Mouse (Mus musculus): ENCODE measurements around the gene Zdhhc7.

The Zdhhc7 gene

GRCm38 (mm10) chr8:120066226-120066625 is 35.1 kb downstream of the Zdhhc7 start:
- no peak for DNase-seq

GRCm38 (mm10) chr8:120065611-120066010 is 35.7 kb downstream of the Zdhhc7 start:
- DNase-seq, result no peak

- no peak for DNase-seq
Observed at GRCm38 (mm10) chr8:120063326-120063725, 38.0 kb downstream of the Zdhhc7 start.

GRCm38 (mm10) chr8:120062742-120063141 is 38.5 kb downstream of the Zdhhc7 start:
- DNase-seq, result no peak

- no peak for DNase-seq
Observed at GRCm38 (mm10) chr8:120057078-120057477, 44.2 kb downstream of the Zdhhc7 start.

DNA sequence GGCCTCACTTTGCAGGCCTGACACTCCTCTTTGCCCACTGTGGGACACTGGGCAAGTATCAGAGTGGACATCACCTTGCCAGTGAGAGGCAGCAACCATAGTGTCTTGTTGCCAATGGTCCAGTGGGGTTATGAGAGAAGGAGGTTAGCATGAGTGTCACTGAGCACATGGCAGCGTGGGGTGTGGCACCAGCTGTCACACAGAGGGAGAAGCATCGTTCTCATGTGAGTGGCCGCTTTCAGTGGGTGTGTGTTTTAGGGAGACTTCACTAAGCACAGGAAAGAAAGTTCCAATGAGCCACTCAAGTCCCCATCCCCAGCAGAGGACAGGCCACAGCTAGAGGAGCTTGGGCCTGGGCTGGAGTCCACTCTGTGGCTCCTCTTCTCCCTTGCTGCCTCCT is 46.4 kb downstream of the Zdhhc7 start:
- no peak for DNase-seq

DNA sequence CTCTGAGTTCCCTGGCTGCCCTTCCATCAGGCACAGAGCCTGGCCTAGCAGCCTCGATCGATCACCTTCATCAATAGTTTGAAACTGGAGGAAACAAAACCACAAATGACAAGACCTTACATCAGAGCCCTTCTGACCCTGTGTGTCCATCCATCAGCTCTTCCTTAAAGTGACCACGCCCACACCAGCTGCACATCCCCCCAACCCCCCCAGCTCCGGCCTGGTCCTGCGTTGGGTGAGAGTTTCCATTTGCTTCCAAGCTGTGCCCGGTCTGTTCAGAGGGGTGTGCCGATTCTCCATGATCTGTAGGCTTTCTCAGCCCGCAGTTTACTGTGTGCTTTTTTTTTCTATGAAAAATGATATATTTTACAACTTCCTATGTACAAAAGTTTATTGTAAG is 49.0 kb downstream of the Zdhhc7 start:
- no peak for DNase-seq

GRCm38 (mm10) chr8:120051908-120052307 is 49.4 kb downstream of the Zdhhc7 start:
- DNase-seq, result no peak

- DNase-seq, result no peak
Observed at GRCm38 (mm10) chr8:120051006-120051405, 50.3 kb downstream of the Zdhhc7 start.

GRCm38 (mm10) chr8:120050376-120050775 is 50.9 kb downstream of the Zdhhc7 start:
- DNase-seq, result no peak

DNA sequence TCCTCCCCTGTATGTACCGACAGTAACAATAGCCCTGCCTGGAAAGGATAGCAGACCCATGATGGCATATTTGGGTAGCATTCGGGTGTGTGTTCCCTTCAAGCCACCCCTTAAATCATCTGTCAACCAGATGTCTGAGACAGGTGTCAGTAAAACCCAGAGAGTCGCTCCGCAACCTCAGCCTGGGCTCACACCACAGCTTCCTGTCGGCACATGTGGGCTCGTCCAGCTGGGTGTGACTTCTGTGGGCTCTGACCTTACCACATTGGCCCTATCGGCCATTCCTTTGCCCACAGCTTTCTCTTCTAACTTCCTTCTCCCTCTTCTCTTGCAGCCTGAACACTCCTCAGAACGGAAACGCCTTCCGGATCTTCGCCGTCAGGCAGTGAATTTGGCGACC is 51.3 kb downstream of the Zdhhc7 start:
- DNase-seq, result no peak

- peak; percentile 90 for DNase-seq
Observed at GRCm38 (mm10) chr8:120046258-120047020, 54.8 kb downstream of the Zdhhc7 start.

DNA sequence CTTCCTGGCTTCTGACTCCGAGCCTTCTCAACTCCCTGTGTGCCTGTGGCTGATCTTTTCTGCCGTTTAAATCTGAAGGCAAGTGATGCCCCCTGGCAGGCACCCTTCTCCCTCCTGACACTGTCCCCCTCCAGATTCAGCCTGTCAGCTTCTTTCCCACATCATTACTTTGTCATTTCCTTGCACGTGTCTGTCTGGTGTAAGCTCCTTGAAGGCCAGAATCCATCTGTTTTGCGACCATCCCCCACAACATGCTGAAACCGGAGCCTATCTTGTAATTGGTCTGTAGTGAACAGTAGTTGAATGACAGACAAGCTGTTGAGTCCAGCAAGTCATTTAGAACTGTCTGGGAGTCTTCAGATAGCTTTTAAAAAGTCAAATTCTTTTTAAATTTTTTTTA is 55.8 kb downstream of the Zdhhc7 start:
- DNase-seq, result no peak

DNA sequence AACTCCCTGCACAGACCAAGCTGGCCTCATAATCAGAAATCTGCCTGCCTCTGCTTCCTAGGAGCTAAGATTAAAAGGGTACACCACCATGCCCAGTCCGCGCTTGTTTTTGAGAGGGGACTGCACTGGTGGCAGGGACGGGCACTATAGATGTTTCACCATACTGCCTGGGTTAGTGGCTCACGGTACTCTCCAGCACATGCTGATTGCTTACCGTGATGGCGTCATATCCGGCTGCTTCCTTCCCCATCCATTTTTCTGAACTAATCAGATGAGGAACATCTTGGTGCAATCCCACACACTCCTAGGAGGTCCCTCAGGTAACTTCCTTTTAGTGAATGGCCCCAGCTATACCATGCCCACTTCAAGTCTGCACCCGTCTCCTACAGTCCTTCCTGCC is 56.4 kb downstream of the Zdhhc7 start:
- DNase-seq, result no peak

DNA sequence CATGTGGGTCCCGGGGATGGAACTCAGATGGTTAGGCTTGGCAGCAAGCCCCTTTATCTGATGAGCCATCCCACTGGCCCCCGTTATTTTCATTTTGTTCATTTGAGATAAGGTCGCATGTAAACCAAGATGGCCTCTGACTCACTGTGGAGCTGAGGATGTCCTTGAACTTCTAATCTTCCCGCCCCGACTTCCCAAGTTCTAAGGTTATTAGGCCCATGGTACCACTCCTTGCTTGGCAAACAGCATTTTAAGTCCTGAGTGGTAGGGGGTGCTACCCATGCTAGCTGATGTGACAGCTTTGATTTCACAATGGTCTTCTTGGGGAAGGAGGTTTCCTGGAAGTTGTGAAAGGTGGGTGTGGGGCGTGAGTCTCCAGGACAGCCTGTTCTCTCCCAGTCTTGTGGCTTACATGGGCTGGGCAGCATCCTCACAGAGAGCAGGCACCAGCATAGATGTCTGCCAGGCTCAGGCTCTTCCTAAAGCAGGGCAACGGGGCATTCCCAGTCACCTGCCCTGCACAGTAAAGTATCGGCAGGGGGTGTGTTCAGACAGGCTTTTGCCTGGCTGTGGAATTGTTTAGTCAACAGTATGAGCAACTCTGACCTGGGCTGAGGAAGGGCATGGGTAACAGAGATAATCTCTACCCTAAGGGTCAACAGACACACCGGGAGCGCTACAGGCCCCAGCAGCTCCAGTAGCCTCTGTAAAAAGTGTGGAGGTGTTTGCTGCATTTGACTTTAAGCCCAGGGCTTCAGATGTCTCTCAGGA is 58.6 kb downstream of the Zdhhc7 start:
- no peak for DNase-seq

DNA sequence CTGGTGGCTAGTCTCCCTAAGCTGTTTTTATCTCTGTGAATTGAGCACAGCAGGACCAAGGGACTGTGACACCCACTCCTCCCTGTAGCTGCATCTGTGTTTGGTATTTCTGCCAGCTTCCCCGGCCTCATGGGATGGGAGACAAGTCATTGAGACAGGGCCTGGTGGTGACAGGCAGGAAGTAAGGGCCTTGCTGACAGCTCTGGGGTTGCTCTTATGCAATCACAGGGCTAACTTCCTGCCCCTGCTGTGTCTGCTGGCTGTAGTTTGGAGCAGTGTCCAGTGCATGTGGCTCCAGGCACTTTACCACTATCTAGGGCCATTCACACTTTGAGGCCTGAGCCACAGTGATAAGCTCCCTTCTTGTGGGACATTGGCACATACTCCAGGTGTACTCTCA is 60.4 kb downstream of the Zdhhc7 start:
- DNase-seq, result peak; percentile 43

- DNase-seq, result no peak
Observed at GRCm38 (mm10) chr8:120039313-120039919, 61.9 kb downstream of the Zdhhc7 start.

GRCm38 (mm10) chr8:120038741-120039140 is 62.5 kb downstream of the Zdhhc7 start:
- DNase-seq, result no peak

GRCm38 (mm10) chr8:120037611-120038010 is 63.7 kb downstream of the Zdhhc7 start:
- DNase-seq, result no peak

- DNase-seq, result no peak
Observed at GRCm38 (mm10) chr8:120037199-120037598, 64.1 kb downstream of the Zdhhc7 start.

DNA sequence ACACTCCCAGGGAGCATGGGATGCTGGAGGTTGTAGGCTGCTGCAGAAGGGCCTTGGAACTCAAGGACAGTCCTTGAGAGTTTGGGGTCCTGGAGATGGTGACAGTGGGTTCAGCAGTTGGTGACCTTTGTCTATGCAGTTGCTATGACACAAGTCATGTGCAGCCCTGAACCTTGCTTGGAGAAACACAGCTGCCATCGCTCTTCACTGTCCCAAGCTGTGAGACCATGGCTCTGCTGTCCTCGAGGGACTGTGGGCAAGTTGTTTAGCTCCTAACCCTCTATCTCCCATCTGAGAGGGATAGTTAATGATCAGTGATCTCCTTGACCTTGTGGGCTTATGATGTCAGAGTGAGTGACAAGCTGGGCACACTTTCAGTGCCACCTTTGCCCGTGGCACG is 64.7 kb downstream of the Zdhhc7 start:
- no peak for DNase-seq

GRCm38 (mm10) chr8:120036111-120036510 is 65.2 kb downstream of the Zdhhc7 start:
- DNase-seq, result no peak

DNA sequence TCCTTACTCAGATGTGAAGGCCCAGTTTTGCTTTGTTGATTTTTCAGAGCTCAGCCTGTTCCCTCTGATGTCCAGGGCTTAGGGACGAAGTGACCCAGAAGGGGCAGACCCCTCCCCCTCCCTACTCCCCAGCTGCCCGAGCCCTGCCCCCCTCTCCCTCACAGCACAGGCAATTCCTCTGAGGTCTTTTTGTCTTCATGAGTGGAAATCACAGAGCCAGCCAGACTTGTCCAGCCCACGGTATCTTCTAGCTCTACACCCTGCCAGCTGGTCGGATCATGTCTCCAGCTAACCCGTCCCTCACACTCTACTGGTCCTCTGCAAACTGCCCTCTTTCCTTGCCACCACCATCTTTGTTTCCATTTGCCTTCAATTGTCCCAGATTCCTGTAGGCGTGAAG is 66.8 kb downstream of the Zdhhc7 start:
- peak; percentile 36 for DNase-seq

Data from right cerebral cortex, adult 18-20 months (tissue).